Mouse (Mus musculus): ENCODE data around the gene Bco1. TPM values are rescaled to one million over a fixed set of nuclear protein-coding genes. Genes with fewer than 3 reads are reported as not detected.
A peak's percentile ranks its signal among the peaks of the same experiment; 100 is the strongest.

The Bco1 gene
- polyA plus RNA-seq (2015; fragmentation: Nextera tagmentation; extraction: Ambion mirVana) = 0.45 and 0.62 TPM in 2 replicates

DNA sequence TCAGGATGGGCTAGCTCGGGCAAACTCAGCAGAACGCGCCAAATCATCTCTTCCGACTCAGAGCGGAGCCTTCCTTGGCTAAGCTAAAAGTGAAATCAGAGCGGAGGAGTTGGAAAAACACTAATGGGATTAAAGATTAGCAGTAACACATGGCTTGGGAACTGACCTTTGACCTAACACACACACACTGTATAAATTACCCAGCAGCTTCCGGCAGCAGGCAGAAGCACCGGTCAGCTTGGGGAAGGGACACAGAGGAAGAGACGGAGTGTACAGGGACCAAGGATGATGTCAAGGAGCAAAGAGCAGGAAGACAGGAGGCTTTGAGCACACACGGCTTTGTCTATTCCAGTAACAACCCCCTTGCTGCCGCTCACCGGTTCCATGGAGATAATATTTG, at the start of gene Bco1:
Gene Bco1, plus strand, starts transcription at position 208 of the 400 bp plus-strand sequence.
- no peaks in the 10 kb centered on the region for H3K27me3 ChIP-seq (ENCODE audit: insufficient read depth, low read length)
- H3K4me2 ChIP-seq (replicated peaks; ENCODE audit: low read depth, low read length) = no peak within 1 kb of the TSS
- 43% methylated on average over 12 of the region's 12 CpGs for WGBS
- H3K36me3 ChIP-seq (ENCODE audit: insufficient read depth, low read length) = no peaks in the 10 kb centered on the region
- peaks cover 9% of the 10 kb centered on the region; the same call in 1 of the 2 replicates for H3K4me1 ChIP-seq (ENCODE audit: insufficient read depth, low read length)
- no peak within 1 kb of the TSS for H3K9ac ChIP-seq (replicated peaks; ENCODE audit: low read length)
- ATAC-seq (ENCODE audit: low FRiP score, low TSS enrichment) = peak; percentile 77; the same call in 1 of the 2 replicates
- H3K27ac ChIP-seq (ENCODE audit: low read length) = no peak within 1 kb of the TSS
- H3K9me3 ChIP-seq (ENCODE audit: low read length) = 0 out of 2 replicates have a peak, but pooled peaks cover 4% of the 10 kb centered on the region
- no peak within 1 kb of the TSS for H3K4me3 ChIP-seq (ENCODE audit: low read length)

DNA sequence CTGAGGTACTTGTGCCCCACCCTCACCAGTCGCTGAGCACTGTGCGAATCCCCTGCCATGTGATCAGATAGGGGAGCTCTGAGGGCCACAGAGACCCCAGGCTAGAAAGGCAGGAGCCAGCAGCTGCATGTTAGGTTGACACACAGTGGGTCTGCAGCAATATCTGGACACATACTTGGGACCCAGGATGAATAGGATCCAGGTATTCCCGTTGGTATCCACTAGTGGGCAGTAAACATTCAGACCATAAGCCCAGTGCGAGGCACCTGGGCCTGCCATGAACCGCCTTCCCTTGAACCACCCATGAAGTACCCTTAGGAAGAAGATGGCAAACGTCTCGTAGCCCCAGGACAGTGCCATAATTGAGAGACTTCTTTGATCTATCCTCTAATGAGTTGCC, 46.2 kb upstream of the Bco1 start:
- Histone ChIP-seq H3K4me2 (replicated peaks; ENCODE audit: low read depth, low read length) (no peak overlapping the region), H3K4me3 (ENCODE audit: low read length) (no peak overlapping the region), H3K36me3 (ENCODE audit: insufficient read depth, low read length) (no peaks in the 10 kb centered on the region), H3K27ac (ENCODE audit: low read length) (no peak overlapping the region), H3K4me1 (ENCODE audit: insufficient read depth, low read length) (0 out of 2 replicates have a peak, but pooled peaks cover 8% of the 10 kb centered on the region), H3K9ac (replicated peaks; ENCODE audit: low read length) (no peak overlapping the region), H3K27me3 (ENCODE audit: insufficient read depth, low read length) (no peaks in the 10 kb centered on the region), H3K9me3 (ENCODE audit: low read length) (no peaks in the 10 kb centered on the region)
- ATAC-seq (ENCODE audit: low FRiP score, low TSS enrichment) = no peak
- 65% methylated on average over 7 of the region's 7 CpGs for WGBS

DNA sequence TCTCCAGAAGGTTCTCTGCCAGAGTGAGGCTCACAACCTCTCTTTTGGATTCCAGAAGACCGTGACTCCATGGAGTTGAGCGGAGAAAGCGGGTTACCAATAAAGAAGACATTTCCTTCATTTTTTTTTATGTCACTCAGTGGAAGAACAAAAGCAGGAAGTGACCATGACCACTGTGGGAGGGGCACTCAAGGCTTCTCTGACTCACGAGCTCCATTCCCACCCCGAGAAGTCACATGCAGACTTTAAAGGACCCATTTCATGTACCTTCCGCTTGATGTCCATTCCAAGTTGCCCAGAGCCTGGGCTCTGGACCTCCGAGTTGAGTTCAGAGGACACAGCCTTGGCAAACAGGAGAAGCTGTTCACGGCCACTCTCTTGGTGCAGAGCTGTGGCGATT, 44.9 kb upstream of the Bco1 start:
- Histone ChIP-seq H3K4me3 (ENCODE audit: low read length) (no peak overlapping the region), H3K27me3 (ENCODE audit: insufficient read depth, low read length) (no peaks in the 10 kb centered on the region), H3K4me1 (ENCODE audit: insufficient read depth, low read length) (0 out of 2 replicates have a peak, but pooled peaks cover 8% of the 10 kb centered on the region), H3K9me3 (ENCODE audit: low read length) (no peaks in the 10 kb centered on the region), H3K9ac (replicated peaks; ENCODE audit: low read length) (no peak overlapping the region), H3K36me3 (ENCODE audit: insufficient read depth, low read length) (no peaks in the 10 kb centered on the region), H3K4me2 (replicated peaks; ENCODE audit: low read depth, low read length) (no peak overlapping the region), H3K27ac (ENCODE audit: low read length) (no peak overlapping the region)
- no peak for ATAC-seq (ENCODE audit: low FRiP score, low TSS enrichment)
- WGBS = 74% methylated on average over 9 of the region's 9 CpGs

DNA sequence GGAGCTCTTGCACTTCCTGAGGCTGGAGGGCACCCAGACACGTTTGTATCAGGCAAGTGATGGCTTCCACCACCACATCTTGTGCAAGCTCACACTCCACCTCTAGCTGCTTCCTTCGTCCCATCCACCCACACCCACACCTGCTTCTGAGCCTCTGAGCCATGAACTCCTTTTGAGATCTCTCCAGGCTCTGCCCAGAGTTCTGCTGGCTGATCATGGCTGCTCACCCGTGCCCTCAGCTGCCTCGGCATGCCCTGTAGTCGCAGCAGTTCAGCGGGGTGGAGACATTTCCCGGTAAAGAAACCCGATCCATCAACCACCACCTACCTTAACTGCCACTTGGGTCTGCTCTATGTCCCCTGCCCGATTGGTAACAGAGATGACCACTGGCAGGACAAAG, 44.3 kb upstream of the Bco1 start:
- ATAC-seq (ENCODE audit: low FRiP score, low TSS enrichment) = peak; percentile 64; the same call in 1 of the 2 replicates
- Histone ChIP-seq H3K36me3 (ENCODE audit: insufficient read depth, low read length) (no peaks in the 10 kb centered on the region), H3K4me1 (ENCODE audit: insufficient read depth, low read length) (0 out of 2 replicates have a peak, but pooled peaks cover 8% of the 10 kb centered on the region), H3K4me3 (ENCODE audit: low read length) (no peak overlapping the region), H3K9me3 (ENCODE audit: low read length) (no peaks in the 10 kb centered on the region), H3K27me3 (ENCODE audit: insufficient read depth, low read length) (no peaks in the 10 kb centered on the region), H3K4me2 (replicated peaks; ENCODE audit: low read depth, low read length) (no peak overlapping the region), H3K27ac (ENCODE audit: low read length) (no peak overlapping the region), H3K9ac (replicated peaks; ENCODE audit: low read length) (no peak overlapping the region; the same call in 1 of the 2 replicates)
- WGBS = 24% methylated on average over 9 of the region's 9 CpGs

DNA sequence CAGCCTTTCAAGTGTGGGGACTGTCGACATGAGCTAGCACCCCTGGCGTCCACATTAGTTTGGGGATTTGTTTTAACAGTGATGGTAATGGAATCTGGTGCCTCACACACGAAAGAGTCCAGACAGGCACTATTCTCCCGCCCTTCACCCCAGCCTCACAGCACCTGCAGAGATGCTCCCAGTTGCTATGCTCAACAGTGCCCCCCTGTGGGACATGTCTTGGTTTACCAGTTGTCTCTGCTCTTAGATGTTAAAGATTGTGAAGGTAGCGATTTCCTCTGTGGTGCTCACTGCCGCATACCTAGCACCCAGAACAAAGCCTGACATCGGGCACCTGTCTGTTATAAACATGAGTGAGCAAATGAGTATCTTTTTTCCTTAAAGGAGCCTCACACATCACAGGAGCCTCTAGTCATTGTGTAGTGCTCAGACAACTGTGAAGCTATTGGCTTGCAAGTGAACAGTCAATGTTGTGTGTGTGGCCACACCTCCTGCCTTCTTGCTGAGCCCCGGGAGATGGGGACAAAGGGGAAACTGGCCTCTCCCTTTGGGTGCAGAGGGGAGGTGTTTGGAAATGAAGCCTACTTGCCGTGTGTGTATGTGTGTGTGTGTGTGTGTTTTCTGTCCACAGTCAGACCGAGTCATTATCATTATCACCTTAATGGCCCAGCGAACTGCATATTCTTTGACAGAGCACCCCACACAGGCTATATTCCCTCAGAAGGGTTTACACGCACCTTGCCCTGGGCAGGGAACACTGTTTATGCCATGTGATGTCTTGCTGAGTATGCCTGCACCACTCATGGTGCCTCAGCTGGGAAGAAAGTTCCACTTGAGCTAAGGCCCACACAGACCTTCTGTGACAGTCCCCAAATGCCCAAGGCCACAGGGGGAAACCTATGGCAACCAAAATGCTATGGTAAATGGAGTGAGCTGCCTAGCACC, 42.2 kb upstream of the Bco1 start:
- Histone ChIP-seq H3K9ac (replicated peaks; ENCODE audit: low read length) (no peak overlapping the region), H3K4me1 (ENCODE audit: insufficient read depth, low read length) (0 out of 2 replicates have a peak, but pooled peaks cover 8% of the 10 kb centered on the region), H3K36me3 (ENCODE audit: insufficient read depth, low read length) (no peaks in the 10 kb centered on the region), H3K4me3 (ENCODE audit: low read length) (no peak overlapping the region), H3K27ac (ENCODE audit: low read length) (no peak overlapping the region), H3K4me2 (replicated peaks; ENCODE audit: low read depth, low read length) (no peak overlapping the region), H3K27me3 (ENCODE audit: insufficient read depth, low read length) (no peaks in the 10 kb centered on the region), H3K9me3 (ENCODE audit: low read length) (no peaks in the 10 kb centered on the region)
- no peak for ATAC-seq (ENCODE audit: low FRiP score, low TSS enrichment)
- 71% methylated on average over 12 of the region's 12 CpGs for WGBS

DNA sequence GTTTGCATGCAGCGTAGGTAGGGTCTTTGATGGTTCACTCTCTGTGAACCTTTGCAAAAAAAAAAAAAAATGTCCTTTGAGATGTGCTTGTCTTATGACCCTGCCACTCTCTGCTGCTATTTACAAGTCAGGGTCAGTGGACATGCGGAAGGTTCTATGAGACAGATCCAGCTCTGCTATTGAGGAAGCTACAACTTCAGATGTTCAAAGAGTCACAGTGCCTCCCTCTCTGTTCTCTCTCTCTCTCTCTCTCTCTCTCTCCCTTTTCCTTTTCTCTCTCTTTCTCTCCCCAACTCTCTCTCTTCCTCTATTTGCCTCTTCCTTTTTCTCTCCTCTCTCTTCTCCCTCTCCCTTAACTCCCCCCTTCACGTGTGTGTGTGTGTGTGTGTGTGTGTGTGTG, 41.5 kb upstream of the Bco1 start:
- H3K36me3 ChIP-seq (ENCODE audit: insufficient read depth, low read length) = no peaks in the 10 kb centered on the region
- H3K27ac ChIP-seq (ENCODE audit: low read length) = no peak overlapping the region
- H3K9ac ChIP-seq (replicated peaks; ENCODE audit: low read length) = no peak overlapping the region
- no peak overlapping the region for H3K4me3 ChIP-seq (ENCODE audit: low read length)
- ATAC-seq (ENCODE audit: low FRiP score, low TSS enrichment) = no peak
- 0 out of 2 replicates have a peak, but pooled peaks cover 8% of the 10 kb centered on the region for H3K4me1 ChIP-seq (ENCODE audit: insufficient read depth, low read length)
- H3K4me2 ChIP-seq (replicated peaks; ENCODE audit: low read depth, low read length) = no peak overlapping the region
- WGBS = 92% methylated on average over 3 of the region's 3 CpGs
- H3K27me3 ChIP-seq (ENCODE audit: insufficient read depth, low read length) = no peaks in the 10 kb centered on the region
- no peaks in the 10 kb centered on the region for H3K9me3 ChIP-seq (ENCODE audit: low read length)

DNA sequence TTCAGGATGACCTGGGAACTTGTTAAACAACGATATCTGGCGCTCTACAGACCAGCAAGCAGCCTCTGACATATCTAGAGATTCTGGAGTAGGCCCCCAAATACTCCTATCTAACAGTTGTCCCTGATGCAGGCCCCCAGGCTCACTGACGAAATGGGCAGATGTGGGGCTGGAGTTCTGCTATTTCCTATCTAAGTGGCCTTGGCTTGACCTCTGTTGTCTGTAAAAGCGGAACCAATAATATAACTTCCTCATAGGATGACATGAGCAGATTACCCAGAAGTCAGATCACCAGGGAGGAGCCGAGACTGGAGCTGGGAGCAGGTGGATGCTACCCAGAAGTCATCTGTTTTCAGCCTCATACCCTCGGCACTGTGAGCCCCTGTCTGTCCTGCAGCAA, 40.6 kb upstream of the Bco1 start:
- Histone ChIP-seq H3K27me3 (ENCODE audit: insufficient read depth, low read length) (no peaks in the 10 kb centered on the region), H3K4me2 (replicated peaks; ENCODE audit: low read depth, low read length) (no peak overlapping the region), H3K9ac (replicated peaks; ENCODE audit: low read length) (no peak overlapping the region), H3K36me3 (ENCODE audit: insufficient read depth, low read length) (no peaks in the 10 kb centered on the region), H3K27ac (ENCODE audit: low read length) (no peak overlapping the region), H3K9me3 (ENCODE audit: low read length) (no peaks in the 10 kb centered on the region), H3K4me3 (ENCODE audit: low read length) (no peak overlapping the region), H3K4me1 (ENCODE audit: insufficient read depth, low read length) (0 out of 2 replicates have a peak, but pooled peaks cover 8% of the 10 kb centered on the region)
- 72% methylated on average over 6 of the region's 6 CpGs for WGBS
- no peak for ATAC-seq (ENCODE audit: low FRiP score, low TSS enrichment)

DNA sequence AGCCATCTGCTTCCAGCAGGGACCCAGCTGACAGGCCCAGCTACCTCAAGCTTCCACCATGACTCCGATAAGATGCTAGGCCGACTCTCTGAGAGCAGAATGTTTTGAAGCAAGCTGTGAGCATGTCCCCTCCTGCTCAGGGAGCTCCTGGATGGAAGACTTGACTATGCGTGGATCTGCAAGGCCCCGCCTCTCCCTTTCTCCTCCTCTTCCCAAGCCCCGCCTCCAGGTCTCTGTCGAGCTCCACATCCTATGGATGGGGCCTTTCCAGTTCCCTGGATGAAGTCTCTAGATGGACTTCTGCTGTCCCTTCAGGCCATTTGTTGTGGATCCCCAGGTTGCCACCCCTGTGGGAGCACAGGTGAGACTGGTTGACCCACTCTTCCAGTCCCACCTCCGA, 36.6 kb upstream of the Bco1 start:
- Histone ChIP-seq H3K36me3 (ENCODE audit: insufficient read depth, low read length) (no peaks in the 10 kb centered on the region), H3K27ac (ENCODE audit: low read length) (no peak overlapping the region), H3K9ac (replicated peaks; ENCODE audit: low read length) (no peak overlapping the region), H3K4me2 (replicated peaks; ENCODE audit: low read depth, low read length) (no peak overlapping the region), H3K4me3 (ENCODE audit: low read length) (no peak overlapping the region), H3K4me1 (ENCODE audit: insufficient read depth, low read length) (no peaks in the 10 kb centered on the region), H3K27me3 (ENCODE audit: insufficient read depth, low read length) (no peaks in the 10 kb centered on the region), H3K9me3 (ENCODE audit: low read length) (peaks cover 5% of the 10 kb centered on the region; the same call in 1 of the 2 replicates)
- WGBS = 67% methylated on average over 7 of the region's 7 CpGs
- no peak for ATAC-seq (ENCODE audit: low FRiP score, low TSS enrichment)

DNA sequence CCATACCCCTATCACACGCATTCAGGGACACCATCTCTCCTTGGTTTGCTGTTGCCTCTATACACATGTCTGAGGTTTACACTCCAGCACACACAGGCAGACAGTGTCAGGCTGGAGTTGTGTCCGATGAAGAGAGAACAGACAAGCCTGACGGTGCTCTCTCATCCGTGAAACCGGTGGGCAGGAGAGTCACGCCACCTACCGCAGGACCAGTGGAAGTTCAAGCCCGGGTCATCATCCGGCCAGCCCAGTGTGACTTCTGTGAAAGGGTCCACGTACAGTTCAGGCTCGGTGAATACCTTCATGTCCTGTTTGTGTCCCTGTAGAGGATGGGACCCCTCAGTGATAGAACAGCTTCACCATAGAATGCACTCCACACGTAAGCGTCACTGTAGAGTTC, 35.3 kb upstream of the Bco1 start:
- Histone ChIP-seq H3K9ac (replicated peaks; ENCODE audit: low read length) (no peak overlapping the region), H3K4me2 (replicated peaks; ENCODE audit: low read depth, low read length) (no peak overlapping the region), H3K27ac (ENCODE audit: low read length) (no peak overlapping the region), H3K27me3 (ENCODE audit: insufficient read depth, low read length) (no peaks in the 10 kb centered on the region), H3K9me3 (ENCODE audit: low read length) (peaks cover 5% of the 10 kb centered on the region; the same call in 1 of the 2 replicates), H3K36me3 (ENCODE audit: insufficient read depth, low read length) (no peaks in the 10 kb centered on the region), H3K4me3 (ENCODE audit: low read length) (no peak overlapping the region), H3K4me1 (ENCODE audit: insufficient read depth, low read length) (no peaks in the 10 kb centered on the region)
- 58% methylated on average over 13 of the region's 13 CpGs for WGBS
- no peak for ATAC-seq (ENCODE audit: low FRiP score, low TSS enrichment)
